Mouse (Mus musculus) right cerebral cortex, postnatal 4 days (tissue): ENCODE measurements around the gene Crxos.
"Not testable (repeated sequence)": the region's sequence is repeated elsewhere in the genome, so short reads cannot be mapped to it uniquely, and the experiment has no call there.

ENCODE experiments used
- DNase-seq: peaks from one replicate; pipeline ENCODE4 v3.0.0-alpha.2; 2022

Gene Crxos

DNA sequence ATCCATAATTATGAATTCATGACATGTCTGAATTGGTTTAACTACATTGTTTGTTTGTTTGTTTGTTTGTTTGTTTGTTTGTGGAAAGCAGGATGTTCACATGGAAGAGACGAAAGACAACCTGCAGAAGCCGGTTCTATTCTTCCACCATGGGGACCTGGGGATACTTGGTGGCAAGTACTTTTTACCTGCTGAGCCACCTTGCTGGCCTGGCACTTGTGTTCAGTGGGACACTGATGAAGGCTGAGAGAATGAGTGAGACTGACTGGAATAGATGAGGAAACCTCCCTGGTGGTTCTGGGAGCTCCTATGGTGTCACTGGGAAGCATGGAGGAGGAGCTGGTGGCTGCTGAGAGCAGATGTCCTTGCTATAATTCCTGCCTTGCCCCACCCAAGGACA is at the start of gene Crxos:
TSS of gene Crxos (plus strand) at position 301 of the 400 bp plus-strand sequence.
- DNase-seq = no peak

GRCm38 (mm10) chr7:15839578-15839977 is 42.8 kb upstream of the Crxos start, which contains the start of gene Obox6:
Obox6 (minus strand) TSS chr7:15839678.
- no peak for DNase-seq

DNA sequence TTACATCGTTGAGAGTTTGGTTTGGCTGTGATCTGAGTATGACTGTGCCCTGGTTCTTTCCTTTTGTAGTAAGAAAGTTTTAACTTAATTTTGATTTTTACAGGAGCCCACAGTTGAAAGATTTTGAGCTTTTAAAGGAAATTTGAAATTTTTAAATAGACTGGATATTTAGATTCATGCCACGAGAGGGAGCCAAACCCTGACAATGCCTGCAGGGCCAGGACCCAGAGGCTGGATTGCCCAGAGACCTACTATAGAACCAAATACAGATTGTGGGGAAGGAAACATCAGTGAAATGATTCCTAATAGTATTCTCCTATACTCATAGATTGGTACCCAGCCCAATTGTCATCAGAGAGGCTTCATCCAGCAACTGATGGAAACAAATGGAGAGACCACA is 22.8 kb upstream of the Crxos start:
- no peak for DNase-seq

- DNase-seq = no peak
Observed at GRCm38 (mm10) chr7:15864104-15864503, 18.3 kb upstream of the Crxos start.

DNA sequence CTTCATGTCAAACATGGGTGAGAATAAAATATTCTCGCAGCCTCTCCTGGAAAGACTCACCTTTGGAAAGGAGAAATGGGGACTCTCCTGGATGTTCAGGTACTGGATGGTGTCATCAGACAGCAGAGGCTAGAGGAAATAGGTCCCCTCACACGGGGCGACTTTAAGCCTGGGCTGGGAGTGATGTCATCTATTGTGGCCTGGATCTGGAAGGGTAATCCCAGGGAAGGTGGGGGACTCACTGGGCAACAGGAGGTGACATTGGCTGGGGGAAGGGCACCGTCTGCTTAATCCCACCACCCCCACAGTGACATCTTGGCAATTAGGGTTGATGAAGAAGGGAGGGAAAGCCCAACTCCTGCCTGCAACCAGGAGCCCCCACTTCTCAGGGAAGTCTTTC is 2.7 kb upstream of the Crxos start, which contains the start of gene Crx:
TSS of gene Crx (minus strand) at position 213 of the 400 bp plus-strand sequence.
- no peak for DNase-seq

DNA sequence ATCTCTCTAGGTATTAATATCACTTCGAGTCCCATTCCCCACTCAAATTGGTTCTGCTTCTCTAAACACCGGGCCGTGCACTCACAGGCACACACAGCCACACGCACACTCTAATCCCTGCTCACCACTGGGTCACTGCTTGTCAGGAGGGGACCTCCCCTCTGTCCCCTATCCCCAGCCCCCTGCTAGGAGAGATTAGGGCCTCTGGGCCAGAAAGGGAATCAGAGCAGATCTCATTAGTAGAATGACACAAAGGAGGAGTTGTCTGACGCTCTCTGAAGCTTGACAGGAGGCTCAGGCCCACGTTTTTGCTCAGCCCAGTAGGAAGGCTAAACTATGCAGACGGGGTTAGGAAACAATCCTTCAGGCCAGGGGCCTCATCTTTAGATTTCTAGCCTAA is 1.0 kb upstream of the Crxos start:
- no peak for DNase-seq

- DNase-seq = no peak
Observed at GRCm38 (mm10) chr7:15881831-15882230, 586 bp upstream of the Crxos start.

DNA sequence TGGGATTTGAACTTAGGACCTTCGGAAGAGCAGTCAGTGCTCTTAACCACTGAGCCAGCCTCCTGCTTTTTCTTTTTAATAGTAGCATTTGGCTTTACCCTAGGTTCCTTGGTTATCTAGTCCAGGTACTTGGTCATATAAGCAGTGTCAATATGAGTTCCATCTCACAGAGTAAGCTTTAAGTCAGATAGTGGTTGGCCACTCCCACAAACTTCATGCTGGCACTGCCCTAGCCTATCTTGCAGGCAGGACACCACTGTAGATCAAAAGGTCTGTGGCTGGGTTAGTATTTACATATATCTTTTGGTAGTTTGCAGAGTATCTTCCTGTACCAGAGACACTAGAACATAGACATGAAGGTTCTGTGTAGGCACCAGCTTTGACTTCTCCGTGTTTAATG is 1.7 kb downstream of the Crxos start:
- no peak for DNase-seq

DNA sequence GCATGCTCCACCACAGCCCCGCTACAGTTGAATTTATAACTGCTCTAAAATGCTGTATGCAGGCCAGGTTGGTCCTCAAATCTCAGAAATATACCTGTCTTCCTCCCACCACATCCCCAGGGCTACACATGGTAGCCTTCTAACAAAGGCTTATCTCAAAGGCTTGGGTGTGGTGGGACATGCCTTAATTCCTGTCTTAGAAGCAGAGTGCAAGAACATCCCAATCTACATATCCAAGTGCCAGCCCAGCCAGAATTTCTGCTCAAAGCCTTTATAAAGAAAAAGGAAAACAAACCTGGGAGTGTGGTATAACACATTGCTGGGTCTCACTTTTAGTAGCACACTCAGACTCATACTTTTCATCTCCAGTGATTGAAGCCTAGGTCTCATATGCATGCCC is 11.8 kb downstream of the Crxos start:
- DNase-seq = no peak

- no peak for DNase-seq
Observed at GRCm38 (mm10) chr7:15901366-15902048, 19.1 kb downstream of the Crxos start.

DNA sequence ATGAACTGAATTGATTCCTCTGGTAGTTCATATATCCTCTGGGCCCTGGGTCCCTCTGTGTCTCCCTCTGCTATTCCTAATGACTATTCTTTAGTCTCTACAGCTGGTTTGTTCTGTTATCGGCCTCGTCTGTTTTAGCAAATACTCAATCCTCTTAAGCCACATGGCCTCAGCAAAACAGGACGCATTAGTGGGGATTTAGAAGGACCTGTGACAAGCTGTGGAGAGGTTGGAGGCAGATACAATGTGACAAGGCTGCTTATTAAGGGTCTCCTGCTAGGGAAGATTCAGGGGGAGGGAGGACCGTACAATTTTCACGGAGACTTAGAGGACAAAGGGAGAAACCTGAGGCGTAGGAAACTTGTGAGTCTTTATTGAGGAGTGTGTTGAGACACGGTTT is 23.4 kb downstream of the Crxos start:
- DNase-seq = no peak

- DNase-seq = no peak
Observed at GRCm38 (mm10) chr7:15906602-15907001, 24.2 kb downstream of the Crxos start.

GRCm38 (mm10) chr7:15907971-15908590 is 25.7 kb downstream of the Crxos start:
- no peak for DNase-seq

- no peak for DNase-seq
Observed at GRCm38 (mm10) chr7:15910521-15910920, 28.1 kb downstream of the Crxos start.

DNA sequence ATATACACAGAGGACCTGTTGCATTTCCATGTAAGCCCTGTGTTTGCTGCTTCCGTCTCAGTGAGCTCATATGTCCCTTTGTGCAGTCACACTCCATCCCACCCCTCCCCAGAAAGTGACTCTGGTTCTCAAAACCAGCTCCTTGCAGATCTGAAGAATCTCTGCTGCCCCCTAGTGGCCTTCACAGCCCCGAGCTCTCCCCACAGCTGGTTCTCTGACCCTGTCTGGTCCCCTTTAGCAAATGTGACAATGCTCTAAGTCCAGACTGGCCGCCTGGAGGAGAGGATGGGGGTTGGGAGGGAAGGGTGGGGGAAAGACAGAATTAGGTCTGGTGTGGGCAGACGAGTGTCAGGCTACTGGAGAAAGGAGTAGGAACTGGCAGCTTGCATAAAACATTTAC is 29.8 kb downstream of the Crxos start:
- DNase-seq = peak; percentile 82

- peak; percentile 32 for DNase-seq
Observed at GRCm38 (mm10) chr7:15914252-15914651, 31.8 kb downstream of the Crxos start.

- no peak for DNase-seq
Observed at GRCm38 (mm10) chr7:15914751-15915150, 32.3 kb downstream of the Crxos start.

- not testable (repeated sequence) for DNase-seq
Observed at GRCm38 (mm10) chr7:15915695-15916094, 33.3 kb downstream of the Crxos start.

DNA sequence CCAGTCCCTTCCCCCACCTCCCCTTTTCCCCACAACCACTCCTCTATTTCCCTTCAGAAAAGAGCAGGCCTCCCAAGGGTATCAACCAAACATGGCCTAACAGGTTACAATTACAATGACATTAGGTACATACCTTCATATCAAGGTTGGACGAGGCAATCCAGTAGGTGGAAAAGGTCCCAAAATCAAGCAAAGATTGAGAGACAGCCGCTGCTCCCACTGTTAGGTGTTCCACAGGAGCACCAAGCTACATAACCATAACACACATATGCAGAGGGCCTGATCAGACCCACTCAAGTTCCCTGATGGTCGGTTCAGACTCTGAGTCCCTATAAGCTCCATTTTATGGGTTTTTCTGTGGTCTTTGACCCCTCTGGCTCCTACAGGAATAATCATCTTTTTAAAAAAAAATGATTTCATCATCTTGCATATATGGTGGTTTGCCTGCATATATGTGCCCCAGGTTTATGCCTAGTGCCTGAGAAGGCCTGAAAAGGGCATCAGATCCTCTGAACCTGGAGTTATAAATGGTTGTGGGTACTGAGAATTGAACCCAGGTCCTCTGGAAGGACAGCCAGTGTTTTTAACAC is 33.8 kb downstream of the Crxos start:
- DNase-seq = no peak

DNA sequence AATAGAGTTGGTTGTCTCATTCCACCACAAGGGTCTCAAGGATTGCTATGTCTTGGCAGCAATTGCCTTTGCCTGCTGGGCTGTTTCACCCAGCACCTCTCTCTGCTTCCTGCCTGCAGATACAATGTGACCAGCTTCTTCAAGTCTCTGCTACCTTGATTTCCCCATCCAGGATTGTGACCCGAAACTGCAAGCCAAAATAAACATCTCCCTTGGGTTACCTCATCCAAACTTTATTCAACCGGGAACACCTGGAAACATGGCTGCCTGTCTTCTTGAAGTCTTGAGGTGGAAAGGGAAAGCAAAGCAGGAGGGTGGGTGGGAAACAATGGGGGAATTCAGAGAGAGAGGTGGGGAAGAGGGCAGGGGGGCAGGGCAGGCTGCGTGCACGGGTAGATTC is 34.6 kb downstream of the Crxos start:
- DNase-seq = no peak

DNA sequence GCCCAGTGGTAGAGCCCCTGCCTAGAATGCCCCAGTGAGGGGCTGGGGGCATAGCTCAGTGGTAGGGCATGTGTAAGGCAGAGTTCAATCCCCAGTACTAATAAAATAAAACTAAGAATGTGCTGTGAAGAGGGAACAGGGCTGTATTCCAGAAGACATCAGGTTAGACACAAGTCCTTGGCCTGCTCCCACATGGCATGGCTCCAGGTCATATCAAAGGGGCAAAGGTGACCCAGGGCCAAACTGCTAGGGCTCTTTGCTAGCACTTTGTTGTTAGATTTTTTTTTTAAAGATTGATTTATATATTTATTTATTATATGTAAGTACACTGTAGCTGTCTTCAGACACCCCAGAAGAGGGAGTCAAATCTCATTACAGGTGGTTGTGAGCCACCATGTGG is 36.0 kb downstream of the Crxos start:
- no peak for DNase-seq

DNA sequence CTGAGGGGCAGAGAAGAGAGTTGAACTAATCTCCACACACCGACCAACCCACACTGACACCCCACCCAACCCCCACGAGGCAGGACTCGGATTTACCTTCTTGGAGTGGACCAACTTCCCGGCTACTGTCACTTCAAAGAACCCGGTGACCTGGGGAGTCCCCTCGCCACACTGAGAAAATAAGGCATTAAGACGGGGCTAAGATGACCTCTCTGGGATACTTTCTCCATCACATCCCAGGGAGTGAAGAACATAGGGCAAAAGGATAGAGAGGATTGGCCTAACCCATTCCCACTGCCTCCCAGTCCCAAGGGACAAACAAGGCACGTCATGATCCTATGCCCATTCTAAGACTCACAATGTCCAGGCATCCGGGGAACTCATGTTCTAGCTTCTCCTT is 37.5 kb downstream of the Crxos start:
- no peak for DNase-seq

DNA sequence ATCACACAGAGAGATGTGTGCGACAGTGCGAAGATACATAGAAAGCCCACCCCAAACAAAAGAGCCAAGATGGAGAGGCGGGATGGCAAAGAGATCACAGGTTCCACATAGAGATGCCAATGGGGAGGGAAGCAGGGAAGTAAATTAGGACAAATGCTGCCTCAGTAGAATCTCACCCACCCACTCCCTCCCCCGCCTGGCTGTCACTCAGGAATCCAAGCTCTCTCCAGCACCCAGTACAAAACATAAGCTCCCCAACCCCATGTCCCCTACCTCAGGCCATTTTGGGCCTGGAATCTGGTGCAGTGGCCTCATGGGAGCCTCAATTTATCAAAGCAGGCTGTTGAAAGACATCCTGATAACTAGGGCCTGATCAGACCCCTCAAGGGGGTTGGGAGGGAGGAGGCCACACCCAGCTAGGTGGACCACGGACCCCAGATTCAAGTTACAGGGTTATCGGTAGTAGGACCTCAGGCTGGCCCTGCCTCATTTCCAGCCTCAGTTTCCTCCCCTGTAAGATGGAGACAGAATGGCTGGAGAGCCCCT is 38.3 kb downstream of the Crxos start:
- DNase-seq = no peak

GRCm38 (mm10) chr7:15921796-15922195 is 39.4 kb downstream of the Crxos start:
- no peak for DNase-seq
